Mouse (Mus musculus) cortical plate, adult 2 months (tissue): ENCODE results near the gene Fmo3.

ENCODE experiments used
- CTCF ChIP-seq: fragments of 200-500 bp; IDR thresholded peaks from 2 replicates; pipeline ENCODE4 v1.5.1; 2011; ENCODE audit warnings: mild to moderate bottlenecking, control low read depth, low read length; ENCODE audit not compliant: insufficient read depth; ENCODE audit errors: extremely low read depth
- POLR2A ChIP-seq: fragments of 200-500 bp; IDR thresholded peaks from 2 replicates; pipeline ENCODE4 v1.6.1; 2011; ENCODE audit warnings: mild to moderate bottlenecking, low read length, control low read depth; ENCODE audit not compliant: insufficient read depth; ENCODE audit errors: extremely low read depth

GRCm38 (mm10) chr1:162925121-162925520 lies 59.2 kb downstream of the Fmo3 start:
- TF ChIP-seq POLR2A (no peak), CTCF (no peak)
